Mouse (Mus musculus): ENCODE measurements around the gene Prdm11.

Gene Prdm11

DNA sequence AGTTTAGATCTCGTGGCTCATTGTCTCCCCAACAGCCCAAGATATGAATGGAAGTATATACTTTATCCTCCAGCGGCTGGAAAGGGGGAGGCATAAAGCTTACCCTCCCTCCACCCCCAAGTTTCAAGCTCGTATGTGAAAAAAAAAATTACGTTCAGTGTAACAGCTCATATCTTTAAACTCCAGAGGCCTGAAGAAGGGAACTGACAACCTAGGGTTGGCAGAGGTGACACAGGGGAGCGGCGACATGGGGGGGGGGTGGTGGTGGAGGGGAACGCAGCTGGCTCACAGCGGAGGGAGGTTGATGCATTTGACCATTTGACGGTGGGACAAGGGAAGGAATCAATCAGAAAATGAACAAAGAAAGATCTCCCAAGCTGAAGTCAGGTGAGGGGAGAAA lies 74.9 kb downstream of the Prdm11 start:
- in situ Hi-C loops (cut with MboI; ENCODE audit: low sequenced_read_pairs) = no loop called here

DNA sequence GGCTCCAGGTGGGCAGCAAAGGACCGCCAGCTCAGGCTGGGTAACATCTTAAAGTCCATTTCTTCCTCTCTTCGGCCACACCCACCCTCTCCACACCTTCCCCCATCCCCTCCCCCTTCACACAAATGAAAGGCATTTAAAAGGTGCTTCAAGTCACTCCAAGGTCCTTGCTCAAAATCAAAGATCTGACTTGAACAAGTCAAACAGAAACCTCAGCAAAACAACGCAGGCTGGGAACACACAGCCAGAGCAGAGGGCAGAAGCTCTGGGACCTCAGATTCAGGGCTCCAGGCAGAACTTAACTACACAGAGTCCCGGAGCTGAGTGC lies 78.2 kb downstream of the Prdm11 start:
- in situ Hi-C loops (cut with MboI; ENCODE audit: low sequenced_read_pairs) = no loop called here

DNA sequence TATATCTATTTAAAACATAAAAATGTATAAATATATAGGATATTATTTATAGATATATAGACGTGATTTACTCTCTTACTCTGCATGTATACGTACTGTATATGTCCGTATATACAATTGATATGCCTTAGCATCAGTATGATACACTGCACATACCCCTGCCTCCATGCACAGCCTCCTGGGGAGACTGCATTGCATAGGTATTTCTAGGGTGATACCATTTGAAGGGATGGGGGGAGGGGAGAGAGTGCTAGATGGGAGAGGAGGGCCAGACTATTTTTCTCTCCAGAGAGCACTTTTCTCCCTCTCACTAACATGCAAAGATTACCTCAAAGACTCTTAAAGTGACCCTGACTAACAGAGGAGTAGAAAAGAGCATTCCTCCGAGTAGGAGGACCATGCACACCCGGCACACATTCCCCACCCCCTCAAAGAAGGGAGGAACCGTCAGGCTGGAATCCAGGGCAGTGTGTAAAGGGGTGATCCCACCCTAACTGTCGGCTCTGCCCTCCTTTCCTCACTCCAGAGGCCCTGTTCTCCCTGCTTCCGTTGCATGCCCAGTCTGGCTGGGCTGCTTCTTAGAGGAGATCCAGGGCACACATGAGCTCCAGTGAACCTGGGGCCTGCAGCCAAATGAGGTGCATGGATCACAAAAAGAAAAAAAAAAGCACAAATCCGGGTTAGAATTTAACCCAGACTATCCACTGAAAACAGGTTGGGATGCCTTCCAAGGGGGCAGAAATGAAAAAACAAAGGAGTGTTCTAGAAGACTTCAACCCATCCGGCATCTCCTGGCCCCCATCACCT lies 78.7 kb downstream of the Prdm11 start:
- in situ Hi-C loops (cut with MboI; ENCODE audit: low sequenced_read_pairs) = no loop called here

DNA sequence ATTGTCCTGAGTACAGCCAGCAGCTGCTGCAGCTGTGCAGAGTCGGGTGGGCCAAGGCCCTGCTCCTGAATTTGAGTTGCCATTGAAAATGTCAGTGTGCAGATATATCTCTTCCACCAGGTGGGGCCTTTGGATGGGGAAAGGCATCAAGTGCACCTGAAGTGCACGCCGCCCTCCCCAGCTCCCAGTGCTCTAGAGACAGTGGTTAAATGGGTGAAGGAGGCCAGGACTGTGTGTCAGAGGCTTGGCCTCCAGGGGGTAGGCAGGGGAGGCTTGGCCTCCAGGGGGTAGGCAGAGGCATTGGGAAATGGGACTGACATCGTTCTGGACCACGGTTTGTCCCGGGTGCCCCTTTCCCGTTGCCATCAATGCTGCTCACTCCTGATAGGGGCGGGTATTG lies 79.7 kb downstream of the Prdm11 start:
- in situ Hi-C loops (cut with MboI; ENCODE audit: low sequenced_read_pairs) = no loop called here

DNA sequence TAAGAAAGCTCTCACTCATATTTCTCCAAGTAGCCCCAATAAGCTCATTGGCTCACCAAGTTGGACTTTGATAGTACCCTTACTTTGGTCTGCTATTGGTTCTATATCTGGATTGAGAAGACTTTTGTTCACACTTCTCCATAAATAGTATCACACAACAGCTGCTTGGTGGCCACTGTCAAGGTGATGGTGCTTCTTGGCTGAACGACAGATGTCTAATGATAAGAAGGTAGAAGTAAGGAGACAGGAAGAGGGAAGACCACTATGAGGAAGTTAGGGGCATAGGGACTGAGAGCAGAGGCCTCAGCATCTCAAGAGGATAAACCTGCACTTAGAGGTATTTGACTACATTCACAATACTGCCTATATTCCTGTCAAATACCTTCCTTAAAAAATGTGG lies 81.6 kb downstream of the Prdm11 start:
- in situ Hi-C loops (cut with MboI; ENCODE audit: low sequenced_read_pairs) = no loop called here

DNA sequence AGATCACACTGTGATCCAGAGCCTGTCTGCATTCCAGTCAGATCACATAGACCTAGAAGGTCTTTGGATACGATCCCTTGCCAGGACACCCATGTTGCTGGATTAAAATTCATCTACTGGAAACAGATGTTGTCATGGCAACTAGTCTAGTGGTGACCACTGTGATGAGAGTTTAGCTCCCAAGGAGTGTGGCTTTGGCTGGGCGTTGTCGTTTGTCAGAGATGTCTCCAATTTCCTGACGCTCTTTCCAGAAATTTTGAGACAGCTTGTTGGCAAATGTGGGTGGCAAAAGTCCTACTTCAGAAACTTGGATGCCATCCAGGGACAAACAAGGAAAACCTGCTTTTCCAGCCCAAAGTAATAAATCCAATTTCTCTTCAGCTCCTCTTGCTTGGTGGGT lies 87.3 kb downstream of the Prdm11 start:
- in situ Hi-C loops (cut with MboI; ENCODE audit: low sequenced_read_pairs) = no loop called here

DNA sequence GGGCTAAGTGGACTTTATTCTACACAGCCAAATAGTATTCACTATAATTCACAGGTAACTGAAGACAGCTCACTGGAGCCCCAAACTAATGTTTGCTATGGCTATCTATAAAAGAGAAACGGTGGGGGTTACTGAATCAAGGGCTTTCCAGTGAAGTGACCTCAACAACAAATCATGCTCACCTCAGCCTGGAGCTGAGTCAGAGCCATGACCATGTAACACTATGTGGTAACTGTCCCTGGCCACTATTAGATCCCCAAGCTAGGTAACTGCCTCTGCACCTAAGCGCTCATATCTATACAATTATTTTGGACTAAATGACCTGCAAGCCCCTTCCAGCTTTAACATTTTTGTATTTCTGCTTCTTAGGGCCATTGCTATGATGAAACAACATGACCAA lies 89.0 kb downstream of the Prdm11 start:
- in situ Hi-C loops (cut with MboI; ENCODE audit: low sequenced_read_pairs) = no loop called here

DNA sequence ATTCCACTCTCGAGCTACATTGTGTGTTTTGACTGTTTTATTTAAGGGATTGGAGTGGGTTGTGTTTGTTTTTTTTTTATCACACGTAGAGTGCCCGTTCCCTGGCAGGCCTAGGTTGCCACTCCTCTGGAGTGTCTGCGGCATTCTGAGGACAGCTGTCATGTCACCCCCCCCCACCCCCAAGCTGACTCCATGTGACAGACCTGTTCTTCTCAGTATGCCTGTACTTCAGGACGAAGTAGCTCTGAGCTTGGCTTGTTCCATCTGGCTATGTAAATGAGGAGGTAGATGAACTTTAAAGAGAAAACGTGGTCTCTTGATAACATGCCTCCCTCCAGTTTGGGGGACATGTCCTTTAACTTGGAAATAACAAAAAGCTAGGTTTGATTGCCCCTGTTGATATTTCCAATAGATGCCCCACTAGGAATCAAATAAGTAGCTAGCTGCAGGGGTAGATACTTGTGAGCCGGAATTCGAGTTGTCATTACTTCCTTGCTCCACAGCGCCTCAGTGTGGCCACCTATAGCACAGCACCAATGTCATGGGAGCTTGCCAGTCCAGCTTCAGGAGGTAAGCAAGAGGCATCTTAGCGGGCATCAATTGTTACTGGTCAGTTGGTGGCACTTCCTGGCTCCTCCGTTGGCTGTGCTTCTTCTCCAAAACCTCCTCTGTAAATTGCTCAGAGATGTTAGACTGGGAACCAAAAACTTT lies 91.4 kb downstream of the Prdm11 start:
- in situ Hi-C loops (cut with MboI; ENCODE audit: low sequenced_read_pairs) = no loop called here

DNA sequence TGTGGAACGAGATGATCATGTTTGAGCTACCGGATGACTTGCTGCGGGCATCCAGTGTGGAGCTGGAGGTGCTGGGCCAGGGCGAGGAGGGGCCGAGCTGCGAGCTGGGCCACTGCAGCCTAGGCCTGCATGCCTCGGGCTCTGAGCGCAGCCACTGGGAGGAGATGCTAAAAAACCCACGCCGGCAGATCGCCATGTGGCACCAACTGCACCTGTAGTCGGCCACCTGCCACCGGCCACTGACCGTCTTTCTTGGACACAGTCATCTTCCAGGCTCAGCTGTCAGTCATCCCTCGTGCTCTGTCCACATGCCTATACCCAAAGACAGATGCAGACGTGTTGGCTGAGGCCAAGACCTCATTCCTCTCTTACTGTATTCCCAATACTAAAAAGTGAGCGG lies 92.5 kb downstream of the Prdm11 start:
- in situ Hi-C loops (cut with MboI; ENCODE audit: low sequenced_read_pairs) = no loop called here

DNA sequence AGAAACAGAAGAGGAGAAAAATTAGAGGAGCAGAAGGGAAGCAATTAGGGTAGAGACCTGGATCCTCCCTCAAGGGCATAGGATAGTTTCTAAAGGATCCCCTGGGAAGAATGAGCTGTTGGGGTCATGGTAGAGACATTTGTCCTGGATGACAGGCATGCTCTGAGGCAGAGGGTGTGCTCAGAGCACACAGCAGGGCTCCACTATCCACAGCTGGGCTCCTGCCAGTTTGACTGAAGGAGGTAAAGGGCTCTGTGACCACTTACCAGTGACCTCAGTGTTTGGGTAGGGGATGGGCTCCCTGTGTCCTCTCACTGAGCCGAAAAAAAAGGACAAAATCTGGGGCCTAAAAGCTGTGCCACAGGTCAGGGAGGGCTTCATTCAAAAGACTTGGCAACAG lies 96.4 kb downstream of the Prdm11 start:
- in situ Hi-C loops (cut with MboI; ENCODE audit: low sequenced_read_pairs) = no loop called here

DNA sequence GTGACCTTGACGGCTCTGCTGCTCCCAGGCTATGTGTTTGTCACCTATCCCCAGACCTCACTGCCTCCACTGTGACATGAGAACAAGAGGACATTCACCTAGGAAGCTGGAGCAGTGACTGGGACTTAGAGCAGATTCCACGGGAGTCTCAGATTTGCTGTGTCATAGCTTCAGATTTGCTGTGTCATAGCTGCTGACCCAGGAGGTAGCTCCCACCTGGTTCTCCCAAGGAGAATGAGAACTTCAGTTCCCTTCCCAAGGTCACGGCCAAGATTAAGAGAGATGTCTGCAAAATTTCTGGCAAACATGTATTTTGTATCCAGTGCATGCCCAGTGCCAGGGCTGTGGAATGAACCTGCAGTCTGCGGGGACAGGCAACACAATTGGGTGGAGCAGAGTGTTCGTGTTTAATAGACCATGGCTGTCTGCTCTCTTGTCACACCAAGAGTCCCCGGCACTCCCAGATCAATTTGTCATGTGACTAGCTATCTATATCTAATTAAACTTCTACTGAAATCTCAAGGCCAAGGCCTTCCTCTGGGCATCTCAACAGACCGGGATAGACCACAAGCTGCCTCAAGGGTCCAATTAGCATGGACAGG lies 97.2 kb downstream of the Prdm11 start:
- in situ Hi-C loops (cut with MboI; ENCODE audit: low sequenced_read_pairs) = no loop called here

DNA sequence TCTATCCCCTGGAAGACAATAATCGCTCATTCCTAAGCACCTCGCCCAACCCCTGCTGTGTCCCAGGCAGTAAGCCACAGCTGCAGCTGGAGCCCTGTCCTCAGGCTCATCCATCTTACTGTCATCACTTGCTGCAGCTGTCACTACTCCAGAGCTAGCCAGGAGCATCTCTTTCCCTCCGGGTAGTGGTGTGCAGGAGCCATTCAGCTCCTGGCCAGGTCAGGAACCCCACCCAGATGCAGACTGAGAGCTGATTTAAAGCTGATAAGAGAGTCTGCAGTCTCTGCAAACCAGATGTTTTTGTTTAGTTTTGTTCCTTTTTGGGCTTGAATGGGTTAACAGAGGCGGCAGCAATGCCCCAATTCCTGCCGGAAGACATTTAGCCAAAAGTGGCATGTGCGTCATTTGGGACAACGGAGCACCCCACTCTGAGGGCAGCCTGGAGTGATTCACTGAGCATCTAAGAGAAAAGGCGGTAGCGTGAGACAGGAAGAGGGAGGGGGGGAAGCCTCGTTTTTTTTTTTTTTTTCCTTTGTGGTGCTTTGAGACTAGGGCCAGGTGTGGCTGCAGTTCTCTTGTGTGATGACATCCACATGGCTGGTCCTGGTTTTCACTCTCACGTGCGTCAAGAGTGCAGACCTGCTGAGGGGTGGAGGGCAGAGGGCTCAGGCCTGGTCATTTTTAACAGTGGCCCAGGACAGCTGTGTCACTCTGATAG lies 97.8 kb downstream of the Prdm11 start:
- in situ Hi-C loops (cut with MboI; ENCODE audit: low sequenced_read_pairs) = no loop called here

DNA sequence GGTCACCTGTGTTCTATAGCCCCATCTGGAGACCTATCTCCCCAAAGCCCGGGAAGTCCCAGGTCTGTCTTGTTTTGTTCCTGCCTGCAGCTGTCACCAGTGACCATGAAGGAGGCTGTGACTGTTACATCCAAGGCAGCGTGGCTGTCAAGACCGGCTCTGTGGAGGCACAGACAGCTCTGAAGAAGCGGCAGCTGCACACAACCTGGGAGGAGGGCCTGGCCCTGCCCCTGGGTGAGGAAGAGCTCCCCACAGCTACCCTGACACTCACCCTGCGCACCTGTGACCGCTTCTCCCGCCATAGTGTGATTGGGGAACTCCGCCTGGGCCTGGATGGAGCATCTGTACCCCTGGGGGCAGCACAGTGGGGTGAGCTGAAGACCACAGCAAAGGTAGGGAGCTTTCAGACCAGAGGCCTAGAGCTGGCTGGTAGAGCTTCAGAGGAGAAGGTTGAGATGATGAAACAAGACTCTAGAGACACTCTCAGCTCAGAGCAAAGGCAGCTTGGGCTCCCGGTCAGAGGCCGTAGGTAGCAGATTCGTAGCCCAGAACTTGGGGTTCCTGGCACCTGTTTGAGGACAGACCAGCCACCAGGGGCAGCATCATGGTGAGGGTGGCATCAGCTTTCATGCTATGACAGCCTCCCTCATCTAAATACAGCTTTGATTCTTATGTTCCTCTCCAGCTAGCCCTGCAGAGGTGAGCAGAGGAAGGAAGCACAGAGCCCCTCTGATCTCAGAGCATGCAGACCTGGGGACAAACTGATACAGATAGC lies 100.0 kb downstream of the Prdm11 start:
- in situ Hi-C loops (cut with MboI; ENCODE audit: low sequenced_read_pairs) = no loop called here

DNA sequence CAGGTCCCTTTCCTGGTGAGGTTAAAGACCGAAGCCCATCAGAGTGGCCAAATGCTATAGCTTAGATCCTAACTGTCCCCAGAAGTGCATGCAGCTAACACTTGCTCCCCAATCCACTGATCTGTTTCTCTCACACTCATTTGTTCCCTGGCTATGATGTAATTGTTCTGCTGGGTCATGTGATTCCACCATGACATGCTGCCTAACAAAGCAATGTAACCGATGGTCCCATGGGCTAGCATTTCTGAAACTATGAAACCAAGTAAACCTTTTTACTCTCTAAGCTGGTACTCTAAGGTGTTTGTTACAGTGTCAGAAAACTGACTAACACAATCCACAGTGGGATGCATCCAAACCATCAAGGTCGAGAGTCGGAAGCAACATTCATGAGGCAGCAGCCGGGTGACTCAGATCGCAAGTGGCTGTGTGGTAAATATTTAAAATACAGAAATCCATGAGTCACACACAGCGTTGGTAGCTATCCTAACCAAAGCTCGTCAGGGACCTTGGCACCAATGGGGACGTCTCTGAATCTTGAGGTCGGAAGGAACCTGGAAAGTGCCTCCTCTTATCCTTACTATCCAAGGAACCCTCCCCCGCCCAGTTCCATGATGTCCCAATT lies 100.7 kb downstream of the Prdm11 start:
- in situ Hi-C loops (cut with MboI; ENCODE audit: low sequenced_read_pairs) = no loop called here

DNA sequence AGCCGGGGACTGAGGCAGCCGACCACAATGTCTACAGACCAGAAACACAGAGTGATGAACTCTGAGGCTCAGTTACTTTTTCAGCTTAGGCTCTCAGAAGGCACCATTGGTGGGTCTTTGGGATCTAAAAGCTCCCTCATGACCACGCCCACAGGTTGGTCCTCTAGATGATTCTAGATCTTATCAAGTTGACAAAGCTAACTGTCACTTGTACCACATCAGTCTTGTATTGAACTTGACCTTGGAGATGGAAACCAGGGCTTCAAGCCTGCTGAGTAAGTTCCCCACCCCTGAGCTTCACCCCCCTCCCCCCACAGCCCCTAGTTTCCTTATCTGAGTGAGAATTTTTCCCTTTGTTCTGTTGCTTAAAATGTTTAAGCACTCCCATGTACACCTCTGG lies 101.6 kb downstream of the Prdm11 start:
- in situ Hi-C loops (cut with MboI; ENCODE audit: low sequenced_read_pairs) = no loop called here

DNA sequence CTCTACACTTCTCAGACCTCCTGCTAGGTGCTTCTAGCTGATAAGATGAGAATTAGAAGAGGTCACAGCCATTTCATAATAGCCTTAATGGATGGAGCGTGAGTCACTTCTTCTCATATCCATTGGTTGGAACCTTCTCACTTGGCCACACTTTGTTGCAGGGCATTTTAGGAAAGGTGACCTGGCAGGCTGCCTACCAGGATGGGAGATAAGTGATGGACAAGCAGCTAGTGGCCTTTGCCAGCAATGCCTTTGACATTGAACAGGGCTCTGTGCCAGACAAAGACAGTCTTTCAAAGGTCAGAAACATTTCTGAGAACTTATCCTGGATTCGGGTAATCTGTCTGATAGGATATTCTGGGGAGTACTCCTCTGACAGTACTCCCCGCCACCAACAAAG lies 102.6 kb downstream of the Prdm11 start:
- in situ Hi-C loops (cut with MboI; ENCODE audit: low sequenced_read_pairs) = no loop called here

DNA sequence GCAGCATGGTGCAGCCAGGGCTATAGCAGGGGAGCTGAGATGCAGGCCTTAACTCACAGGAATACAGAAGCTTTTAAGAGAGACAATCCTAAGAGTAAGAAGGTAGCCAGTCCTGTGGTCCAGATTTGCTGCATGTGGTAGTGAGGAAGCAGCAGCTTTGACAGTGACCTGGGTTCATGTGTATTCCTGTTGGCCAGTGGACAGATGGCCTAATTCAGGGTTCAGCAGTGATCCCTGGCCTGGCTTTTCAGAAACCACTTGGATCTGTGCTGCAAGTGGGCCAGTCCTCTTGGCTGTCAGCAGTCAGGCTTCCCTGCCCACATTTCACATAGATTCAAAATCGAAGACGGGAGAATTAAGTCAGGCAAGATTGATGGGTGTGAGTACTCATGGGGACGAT lies 104.5 kb downstream of the Prdm11 start:
- in situ Hi-C loops (cut with MboI; ENCODE audit: low sequenced_read_pairs) = no loop called here

DNA sequence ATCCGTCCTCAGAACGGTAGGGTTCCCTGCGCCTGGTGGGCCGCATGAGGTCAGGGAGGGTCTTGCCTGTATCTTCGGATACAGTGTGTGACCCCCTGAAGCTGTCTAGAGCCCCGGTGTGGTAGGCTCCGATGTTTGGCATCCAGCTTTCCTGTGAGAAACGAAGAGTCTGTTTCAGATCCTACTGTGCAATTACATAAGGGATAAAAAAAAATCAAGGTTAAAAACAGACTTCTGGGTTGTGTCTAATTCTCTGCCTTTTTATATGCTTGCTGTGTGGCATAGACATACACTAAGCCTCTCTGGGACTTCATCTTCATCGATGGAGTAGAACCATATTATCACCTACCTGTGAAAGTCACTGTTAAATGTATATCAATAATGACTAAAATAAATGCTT lies 105.0 kb downstream of the Prdm11 start:
- in situ Hi-C loops (cut with MboI; ENCODE audit: low sequenced_read_pairs) = no loop called here

DNA sequence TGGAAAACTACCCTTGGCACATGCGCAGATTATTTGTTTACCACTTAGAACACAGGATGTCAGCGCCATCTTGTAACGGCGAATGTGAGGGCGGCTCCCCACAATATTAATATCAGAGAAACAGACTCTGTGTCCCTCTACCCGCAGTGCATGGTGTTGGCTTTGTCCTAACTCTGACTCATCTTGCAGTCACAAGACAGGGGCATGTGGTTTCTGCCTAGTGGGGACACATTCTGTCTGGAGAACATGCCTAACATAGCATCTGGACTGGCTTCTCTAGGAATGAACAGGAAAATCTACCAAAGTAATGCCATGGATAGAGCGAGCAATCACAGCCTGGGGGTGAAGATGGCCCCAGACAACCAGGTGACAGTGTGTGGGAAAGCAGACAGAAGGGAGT lies 107.1 kb downstream of the Prdm11 start:
- in situ Hi-C loops (cut with MboI; ENCODE audit: low sequenced_read_pairs) = no loop called here

DNA sequence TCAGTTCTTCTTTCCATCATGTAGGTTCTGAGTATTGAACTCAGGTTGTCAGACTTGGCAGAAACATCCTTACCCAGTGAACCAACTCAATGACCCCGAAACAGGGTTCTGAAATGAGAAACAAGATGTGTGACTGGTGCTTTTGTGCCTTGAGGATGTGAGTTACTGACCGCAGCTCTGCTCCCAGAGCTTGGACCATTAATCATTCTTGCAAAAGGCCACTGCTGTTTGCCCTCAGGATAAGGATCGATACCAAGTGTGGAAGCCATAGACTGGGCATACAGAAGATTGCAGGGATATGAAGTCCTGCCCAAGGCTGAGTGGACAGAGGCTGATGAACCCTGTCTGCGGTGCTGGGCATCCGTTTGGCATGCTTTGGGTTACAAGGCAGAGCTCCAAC lies 107.9 kb downstream of the Prdm11 start:
- in situ Hi-C loops (cut with MboI; ENCODE audit: low sequenced_read_pairs) = no loop called here

DNA sequence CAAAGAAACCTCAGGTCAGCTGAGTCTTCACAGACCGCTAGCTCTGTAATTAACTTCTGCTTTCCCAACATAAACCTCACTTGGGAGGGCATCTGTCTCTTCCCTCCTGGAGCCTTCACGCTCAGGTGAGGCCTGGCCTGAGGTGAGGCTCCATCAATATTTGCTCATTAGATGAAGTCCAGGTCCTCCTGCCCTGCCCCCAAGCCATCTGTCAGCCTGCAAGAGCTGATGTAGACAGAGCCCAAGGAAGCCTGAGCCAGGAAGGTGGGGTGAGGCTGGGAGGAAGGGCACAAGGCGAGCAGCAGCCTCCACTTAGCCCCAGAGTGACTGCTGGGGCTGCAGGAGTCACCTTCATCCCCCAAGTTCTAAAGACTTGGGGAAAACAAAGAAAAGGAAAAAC lies 110.5 kb downstream of the Prdm11 start:
- in situ Hi-C loops (cut with MboI; ENCODE audit: low sequenced_read_pairs) = no loop called here
